Mouse (Mus musculus): ENCODE results near the gene Parvb. TPM values are rescaled to one million over a fixed set of nuclear protein-coding genes. Genes with fewer than 3 reads are reported as not detected.

Parvb gene
- total and polyA plus RNA-seq, 3 experiments = 4.8 to 58.0 TPM; not detected in 1

DNA sequence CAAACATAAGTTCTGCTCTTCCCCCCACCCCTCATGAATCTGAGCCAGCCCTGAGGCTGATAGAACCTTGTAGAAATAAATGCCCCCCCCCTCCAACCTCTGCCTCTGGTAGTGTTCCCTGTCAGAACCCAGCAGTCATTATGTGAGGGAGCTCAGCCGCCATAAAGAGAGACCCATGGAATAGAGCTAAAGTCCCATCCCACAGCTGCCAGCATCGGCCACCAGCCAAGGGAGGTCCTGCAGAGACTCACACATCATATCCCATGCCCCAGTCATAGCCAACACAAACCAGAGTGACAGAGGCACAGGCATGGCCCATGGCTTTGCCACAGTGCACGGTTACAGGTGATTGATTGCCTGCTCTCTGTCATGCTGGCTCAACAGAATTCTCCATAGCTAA, 132.9 kb downstream of the Parvb start:
- Histone ChIP-seq H3K36me3 (ENCODE audit: control insufficient read depth in 1 of 2, insufficient read depth in 2 of 2, low read length in 2 of 2) (no peaks in the 10 kb centered on the region), H3K27ac (ENCODE audit: control insufficient read depth, low read depth, low read length) (no peak overlapping the region), H3K79me2 (ENCODE audit: control insufficient read depth, insufficient read depth, low read length, poor library complexity) (no peaks in the 10 kb centered on the region), H3K4me3 (ENCODE audit: control insufficient read depth in 1 of 2, insufficient read depth in 1 of 2, low read depth in 2 of 2, low read length in 2 of 2) (no peak overlapping the region), H3K9me3 (replicated peaks; ENCODE audit: insufficient read depth, low read length) (no peaks in the 10 kb centered on the region), H3K9ac (ENCODE audit: control insufficient read depth, low read depth, low read length, poor library complexity, severe bottlenecking) (no peak overlapping the region), H3K27me3 (ENCODE audit: control insufficient read depth in 1 of 2, insufficient read depth in 2 of 2, low read length in 2 of 2) (no peaks in the 10 kb centered on the region), H3K4me1 (ENCODE audit: control insufficient read depth in 1 of 2, insufficient read depth in 2 of 2, low read length in 2 of 2) (no peaks in the 10 kb centered on the region)
- DNase-seq (ENCODE audit: low read depth, low spot score) = no peak
- no peak for TF ChIP-seq KAT2A (conservative IDR thresholded peaks at IDR 0.05; ENCODE audit: low read depth, low read length)
- TF ChIP-seq NRF1 (IDR thresholded peaks at IDR 0.05; ENCODE audit: insufficient read depth, low read depth, low read length, poor library complexity, severe bottlenecking) = no peak
- no peak for TF ChIP-seq MAFK (IDR thresholded peaks at IDR 0.05; ENCODE audit: borderline replicate concordance, low read depth, low read length)

Other genes with a start within 250 kb of the Parvb start
- gene Efcab6, start 166.7 kb upstream of the Parvb start, total RNA-seq (2012; rRNA removed) = not detected in 2 replicates
- gene Efcab6, start 166.7 kb upstream of the Parvb start, polyA plus RNA-seq (2012; ENCODE audit: insufficient read depth in 1 of 2, insufficient read length in 2 of 2, low read depth in 1 of 2, low replicate concordance in 2 of 2, missing spikeins in 1 of 2) = not detected
- not detected in 2 replicates for gene Sult4a1, start 126.3 kb upstream of the Parvb start, total RNA-seq (2012; rRNA removed)
- gene Sult4a1, start 126.3 kb upstream of the Parvb start, polyA plus RNA-seq (2012; ENCODE audit: insufficient read depth in 1 of 2, insufficient read length in 2 of 2, low read depth in 1 of 2, low replicate concordance in 2 of 2, missing spikeins in 1 of 2) = not detected
- not detected in 2 replicates for gene Pnpla5, start 108.9 kb upstream of the Parvb start, total RNA-seq (2012; rRNA removed)
- not detected for gene Pnpla5, start 108.9 kb upstream of the Parvb start, polyA plus RNA-seq (2012; ENCODE audit: insufficient read depth in 1 of 2, insufficient read length in 2 of 2, low read depth in 1 of 2, low replicate concordance in 2 of 2, missing spikeins in 1 of 2)
- gene Pnpla3, start 64.2 kb upstream of the Parvb start, total RNA-seq (2012; rRNA removed) = not detected in 2 replicates
- not detected for gene Pnpla3, start 64.2 kb upstream of the Parvb start, polyA plus RNA-seq (2012; ENCODE audit: insufficient read depth in 1 of 2, insufficient read length in 2 of 2, low read depth in 1 of 2, low replicate concordance in 2 of 2, missing spikeins in 1 of 2)
- gene Samm50, start 39.8 kb upstream of the Parvb start, total RNA-seq (2012; rRNA removed) = 62.4 and 65.7 TPM in 2 replicates
- gene Samm50, start 39.8 kb upstream of the Parvb start, polyA plus RNA-seq (2012; ENCODE audit: insufficient read depth in 1 of 2, insufficient read length in 2 of 2, low read depth in 1 of 2, low replicate concordance in 2 of 2, missing spikeins in 1 of 2) = 100 to 1,000 TPM in 1 of 2 experiments, not detected in 1; 190 TPM
- 58.8 and 67.5 TPM in 2 replicates for gene Parvg, start 92.0 kb downstream of the Parvb start, total RNA-seq (2012; rRNA removed)
- 100 to 1,000 TPM in 1 of 2 experiments, not detected in 1; 142 TPM for gene Parvg, start 92.0 kb downstream of the Parvb start, polyA plus RNA-seq (2012; ENCODE audit: insufficient read depth in 1 of 2, insufficient read length in 2 of 2, low read depth in 1 of 2, low replicate concordance in 2 of 2, missing spikeins in 1 of 2)
- not detected in 2 replicates for gene Shisal1, start 215.1 kb downstream of the Parvb start, total RNA-seq (2012; rRNA removed)
- not detected for gene Shisal1, start 215.1 kb downstream of the Parvb start, polyA plus RNA-seq (2012; ENCODE audit: insufficient read depth in 1 of 2, insufficient read length in 2 of 2, low read depth in 1 of 2, low replicate concordance in 2 of 2, missing spikeins in 1 of 2)

Data from MEL (cell line).